Mouse (Mus musculus) gastrocnemius, postnatal 36 days (tissue): ENCODE results near the gene Smco2. TPM values are rescaled to one million over a fixed set of nuclear protein-coding genes. Genes with fewer than 3 reads are reported as not detected.
"Not testable (repeated sequence)": the region's sequence is repeated elsewhere in the genome, so short reads cannot be mapped to it uniquely, and the experiment has no call there.

Experiments
- DNase-seq, 2 experiments: peaks; one replicate each; pipeline ENCODE4 v3.0.0; 2022
- intact Hi-C: fragments of 180-260 bp; cut with DNase I; formaldehyde crosslinking; loops from one replicate; pipeline ENCODE4 v1.15.1; 2025
- total RNA-seq, 2 experiments: library from RNA; stranded (reverse); gene quantifications; 2 replicates each; pipeline ENCODE4 v1.2.3; 2021

Gene Smco2
- total RNA-seq, 2 experiments from 2014 or later: not detected

GRCm38 (mm10) chr6:146852739-146853138 is 2.8 kb downstream of the Smco2 start:
- intact Hi-C loops: no loop called here

DNA sequence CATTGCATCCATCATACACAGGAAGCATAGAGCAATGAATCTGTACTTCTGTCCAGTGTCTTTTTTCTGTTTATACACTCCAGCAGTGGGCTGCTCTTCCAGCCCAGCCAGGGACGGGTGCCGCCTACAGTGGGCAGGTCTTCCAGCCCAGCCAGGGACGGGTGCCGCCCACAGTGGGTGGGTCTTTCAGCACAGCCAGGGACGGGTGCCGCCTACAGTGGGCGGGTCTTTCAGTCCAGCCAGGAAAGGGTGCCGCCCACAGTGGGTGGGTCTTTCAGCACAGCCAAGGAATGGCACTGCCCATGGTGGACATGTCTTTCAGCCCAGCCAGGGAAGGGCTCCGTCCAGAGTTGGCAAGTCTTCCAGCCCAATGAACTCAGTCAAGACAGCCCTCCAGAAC is 5.3 kb downstream of the Smco2 start:
- intact Hi-C loops: no loop called here
- no peak for DNase-seq

More at GRCm38 (mm10) chr6:146852739-146853138, 2.8 kb downstream of the Smco2 start:
- no peak for DNase-seq

DNA sequence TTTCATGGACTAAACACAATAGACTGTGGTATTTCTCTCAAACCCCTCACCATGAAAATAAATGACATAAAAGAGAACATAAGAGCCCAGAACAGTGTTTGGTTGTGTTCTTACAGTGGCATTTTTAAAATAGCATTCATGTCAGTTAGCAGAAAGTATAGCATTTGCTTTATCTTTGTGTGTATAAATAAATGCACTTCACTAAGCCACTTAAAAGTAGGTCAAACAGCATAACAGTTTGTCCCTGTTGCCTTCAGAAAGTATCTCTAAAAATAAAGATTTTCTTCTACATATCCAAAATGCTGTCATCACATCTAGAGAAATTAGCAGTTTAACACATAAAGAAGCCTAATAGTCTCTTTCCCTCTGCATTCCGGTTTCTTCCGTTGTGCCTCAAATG is 7.5 kb downstream of the Smco2 start:
- intact Hi-C loops: no loop called here
- no peak for DNase-seq

GRCm38 (mm10) chr6:146863154-146863553 is 13.2 kb downstream of the Smco2 start:
- no peak for DNase-seq
- intact Hi-C loops: no loop called here

GRCm38 (mm10) chr6:146864370-146864769 is 14.5 kb downstream of the Smco2 start:
- DNase-seq, intact Hi-C loops: not testable (repeated sequence)

GRCm38 (mm10) chr6:146865701-146866100 is 15.8 kb downstream of the Smco2 start:
- no peak for DNase-seq
- intact Hi-C loops: no loop called here

DNA sequence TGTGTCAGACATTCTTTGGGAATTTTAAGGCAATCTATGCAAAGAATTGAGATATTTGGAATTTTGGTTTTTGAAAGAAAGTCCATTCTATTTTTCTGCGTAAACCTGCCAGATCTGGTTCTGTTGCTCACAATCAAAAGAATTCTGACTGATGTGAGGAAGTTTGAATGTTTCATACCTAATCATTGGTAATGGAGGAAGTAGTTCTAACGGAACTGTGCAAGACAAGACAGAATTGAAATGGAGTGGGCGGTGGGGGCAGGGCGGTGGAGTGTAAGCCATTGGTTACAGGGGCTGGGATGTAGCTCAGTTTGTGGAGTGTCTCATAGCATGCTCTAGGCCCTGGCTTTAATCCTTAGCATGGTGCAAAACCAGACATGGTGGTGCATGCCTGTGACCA is 22.1 kb downstream of the Smco2 start:
- no peak for DNase-seq
- intact Hi-C loops: no loop called here

- intact Hi-C loops: no loop called here
- no peak for DNase-seq
Measured at GRCm38 (mm10) chr6:146874415-146874814, 24.5 kb downstream of the Smco2 start.

GRCm38 (mm10) chr6:146876820-146877219 is 26.9 kb downstream of the Smco2 start:
- intact Hi-C loops: no loop called here
- no peak for DNase-seq

DNA sequence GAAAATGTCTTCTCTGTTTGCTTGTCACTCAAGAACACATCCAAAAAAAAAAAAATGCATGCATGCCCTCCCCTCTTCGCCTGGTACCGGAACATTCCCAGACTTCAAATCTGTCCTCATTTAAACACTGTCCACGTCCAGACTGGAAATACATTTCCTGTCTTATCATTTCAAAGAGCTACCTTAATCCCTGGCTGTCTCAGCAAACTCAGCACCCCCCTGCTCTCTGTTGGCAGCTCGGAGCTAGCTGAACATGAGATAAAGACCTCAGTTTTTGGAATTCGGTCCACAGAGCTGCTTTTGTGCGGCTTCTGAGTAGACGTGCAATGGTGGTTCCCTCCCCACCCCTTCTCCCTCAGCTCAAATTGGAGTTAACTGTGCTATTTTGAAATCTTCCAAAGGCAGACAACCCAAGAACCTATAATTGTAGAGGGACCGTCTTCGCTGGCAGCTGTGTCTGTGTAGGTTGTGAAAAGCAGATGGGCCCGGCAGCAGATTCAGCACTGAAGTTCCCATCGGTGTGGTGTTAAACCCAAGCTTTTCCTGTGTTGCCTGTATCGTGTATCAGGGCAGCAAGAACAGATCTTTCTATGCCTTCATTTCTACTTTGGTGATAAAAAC is 27.6 kb downstream of the Smco2 start:
- intact Hi-C loops: no loop called here
- DNase-seq: no peak

DNA sequence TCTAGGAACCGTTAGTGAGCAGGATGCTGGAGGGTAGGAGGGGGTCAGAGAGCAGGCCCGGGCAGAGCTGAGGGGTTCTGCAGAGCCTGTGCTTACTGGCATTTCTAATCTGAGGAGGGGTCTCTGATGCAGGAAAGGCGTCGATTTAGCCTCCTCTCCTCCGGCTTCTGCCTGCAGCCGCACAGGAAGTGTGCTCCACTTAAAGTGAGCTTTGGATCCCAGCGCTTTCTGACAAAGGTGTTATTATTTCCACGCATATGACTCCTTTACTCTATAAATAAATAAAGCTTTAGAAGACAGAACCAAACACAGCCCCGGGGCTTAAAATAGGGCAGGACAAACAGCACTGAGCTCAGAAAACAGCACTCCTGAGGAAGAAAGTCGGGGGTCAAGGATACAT is 29.0 kb downstream of the Smco2 start:
- no peak for DNase-seq
- intact Hi-C loops: no loop called here

GRCm38 (mm10) chr6:146879856-146880255 is 30.0 kb downstream of the Smco2 start:
- no peak for DNase-seq
- intact Hi-C loops: no loop called here

GRCm38 (mm10) chr6:146880296-146880695 is 30.4 kb downstream of the Smco2 start:
- no peak for DNase-seq
- intact Hi-C loops: no loop called here

DNA sequence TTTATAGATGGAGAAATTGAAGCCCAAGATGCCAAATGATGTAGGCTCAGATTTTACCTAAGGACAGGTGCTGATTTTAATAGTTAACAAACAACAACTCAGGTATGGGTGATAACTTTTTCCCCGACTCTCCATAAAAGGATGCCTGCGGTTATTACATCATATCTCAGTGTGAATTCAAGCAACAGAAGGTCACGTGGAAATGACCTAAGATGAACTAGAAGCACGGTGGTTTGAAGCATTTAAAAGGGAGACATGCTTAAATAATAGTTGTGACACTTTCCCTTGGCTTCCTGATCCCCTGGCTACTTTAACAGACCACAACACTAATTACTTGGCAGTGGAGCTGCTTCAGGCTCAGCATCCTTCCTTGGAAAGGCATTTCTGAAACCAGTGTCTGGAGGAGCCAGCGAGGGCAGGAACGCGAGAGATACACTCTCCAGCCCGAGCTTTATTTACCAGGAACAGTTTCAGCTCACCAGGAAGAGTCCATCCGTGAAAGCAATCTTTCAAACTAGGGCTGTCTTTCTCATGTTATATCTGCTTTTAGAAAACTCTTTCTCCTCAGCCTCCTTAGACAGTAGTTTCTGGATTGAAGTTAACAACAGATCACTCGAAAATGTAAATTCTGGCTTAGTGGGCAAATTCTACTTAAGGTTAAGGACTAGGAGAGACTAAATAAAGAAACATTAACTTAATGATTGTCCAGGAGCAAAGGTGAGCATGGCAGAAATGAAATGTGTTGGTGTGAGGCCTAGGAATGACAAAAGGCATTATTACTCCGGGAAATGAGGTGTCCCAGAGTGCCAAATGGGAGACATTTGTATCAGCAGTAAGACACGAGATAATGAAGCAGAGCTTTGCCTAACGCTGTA is 32.2 kb downstream of the Smco2 start:
- intact Hi-C loops: no loop called here
- DNase-seq: no peak

DNA sequence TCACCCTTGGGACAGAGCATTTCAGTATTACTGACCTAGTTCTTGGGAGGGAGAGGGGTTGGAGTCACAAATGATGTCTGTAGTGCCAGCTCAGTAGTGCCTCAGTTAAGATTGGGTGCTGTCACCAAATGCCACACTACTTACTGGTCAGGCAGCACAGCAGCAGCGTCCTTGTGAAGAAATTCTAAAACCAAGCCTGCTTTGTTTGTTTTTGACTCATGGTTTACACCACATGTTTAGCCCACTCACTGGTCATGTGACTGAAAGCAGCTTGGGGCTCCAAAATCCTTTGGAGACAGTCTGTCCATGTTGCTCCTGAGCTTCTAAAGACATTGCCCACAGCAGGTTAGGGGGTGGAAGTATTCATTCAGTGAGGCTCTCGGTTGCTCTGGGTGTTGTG is 33.5 kb downstream of the Smco2 start:
- intact Hi-C loops: no loop called here
- no peak for DNase-seq

DNA sequence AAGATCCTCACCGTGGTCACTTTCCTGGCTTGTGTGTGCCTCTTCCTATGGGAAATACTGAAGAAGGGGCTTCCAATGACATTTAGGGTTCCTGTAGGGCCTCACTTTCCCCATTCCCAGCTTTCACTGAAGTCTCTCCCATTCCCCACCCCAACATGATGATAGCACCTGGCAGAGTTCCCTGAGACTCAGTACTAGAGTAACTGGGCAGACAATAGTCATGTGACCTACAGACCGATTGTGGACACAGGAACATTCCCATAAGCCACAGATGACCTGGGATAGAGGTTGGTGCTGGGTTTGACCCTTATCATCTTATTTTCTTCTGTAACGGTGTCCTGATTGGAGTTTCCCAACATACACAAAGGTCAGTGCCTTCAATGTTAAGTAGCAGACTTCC is 34.3 kb downstream of the Smco2 start:
- intact Hi-C loops: no loop called here
- DNase-seq: no peak

DNA sequence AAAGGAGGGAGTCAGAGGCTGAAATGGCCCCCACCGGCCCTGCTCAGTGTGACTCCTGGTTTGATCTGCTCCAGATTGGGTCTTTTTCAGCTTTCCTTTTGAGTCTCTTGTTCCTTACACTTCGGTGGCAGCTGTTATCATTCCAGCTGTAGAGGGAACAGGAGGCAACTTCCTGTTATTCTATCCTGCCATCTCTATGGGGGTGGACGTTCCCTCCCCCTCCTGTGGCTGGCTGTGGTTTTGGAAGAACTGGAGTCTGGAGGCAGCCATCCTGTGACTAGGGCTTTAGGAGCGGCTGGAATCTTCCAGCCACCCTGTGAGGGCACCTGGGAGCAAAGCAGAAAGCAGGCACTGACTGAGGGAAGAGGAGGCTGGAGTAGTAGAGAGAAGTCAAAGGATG is 34.9 kb downstream of the Smco2 start:
- intact Hi-C loops: loop anchor here (5.0 kb wide), 1 partner anchor 62 kb away; no protein-coding TSS in a partner anchor
- no peak for DNase-seq

DNA sequence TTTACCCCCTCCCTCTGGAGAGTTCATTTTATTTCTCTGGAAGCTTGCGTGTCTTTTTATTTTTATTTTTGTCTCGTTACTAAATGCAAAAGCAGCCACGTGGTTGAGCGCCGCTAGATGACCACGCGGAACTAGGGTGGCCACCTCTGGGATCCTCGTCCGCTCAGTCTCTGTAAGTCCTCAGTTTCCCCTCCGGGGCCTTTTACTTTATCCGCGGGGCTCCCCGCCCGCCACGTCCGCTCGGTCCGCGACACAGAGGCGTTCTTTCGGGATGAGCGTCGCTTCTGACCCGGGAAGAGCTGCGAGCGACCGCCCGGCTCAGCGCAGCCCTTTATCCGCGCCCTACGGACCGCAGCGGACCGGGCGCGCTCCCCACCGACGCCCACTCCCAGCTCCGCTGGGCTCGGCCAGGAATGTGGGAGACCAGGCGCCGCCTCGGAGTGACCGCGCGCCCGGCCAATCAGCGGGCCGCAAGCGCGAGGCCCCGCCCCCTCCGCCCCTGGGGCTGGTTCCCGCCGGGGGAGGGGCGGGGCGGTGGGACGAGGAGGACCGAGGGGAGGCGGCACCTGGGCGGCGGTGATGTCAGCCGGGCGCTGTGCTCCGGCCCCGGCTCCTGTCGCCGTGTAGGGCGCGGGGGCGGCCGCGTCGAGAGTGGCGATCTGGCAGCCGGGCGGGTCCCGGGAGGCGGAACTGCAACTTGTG is 38.2 kb downstream of the Smco2 start, which contains the start of gene Ppfibp1:
Ppfibp1 (plus strand) TSS at position 530 of the 702 bp plus-strand sequence.
- peak; percentile 95 for DNase-seq
- intact Hi-C loops: loop anchor here (5.0 kb wide), 1 partner anchor 59 kb away; no protein-coding TSS in a partner anchor

DNA sequence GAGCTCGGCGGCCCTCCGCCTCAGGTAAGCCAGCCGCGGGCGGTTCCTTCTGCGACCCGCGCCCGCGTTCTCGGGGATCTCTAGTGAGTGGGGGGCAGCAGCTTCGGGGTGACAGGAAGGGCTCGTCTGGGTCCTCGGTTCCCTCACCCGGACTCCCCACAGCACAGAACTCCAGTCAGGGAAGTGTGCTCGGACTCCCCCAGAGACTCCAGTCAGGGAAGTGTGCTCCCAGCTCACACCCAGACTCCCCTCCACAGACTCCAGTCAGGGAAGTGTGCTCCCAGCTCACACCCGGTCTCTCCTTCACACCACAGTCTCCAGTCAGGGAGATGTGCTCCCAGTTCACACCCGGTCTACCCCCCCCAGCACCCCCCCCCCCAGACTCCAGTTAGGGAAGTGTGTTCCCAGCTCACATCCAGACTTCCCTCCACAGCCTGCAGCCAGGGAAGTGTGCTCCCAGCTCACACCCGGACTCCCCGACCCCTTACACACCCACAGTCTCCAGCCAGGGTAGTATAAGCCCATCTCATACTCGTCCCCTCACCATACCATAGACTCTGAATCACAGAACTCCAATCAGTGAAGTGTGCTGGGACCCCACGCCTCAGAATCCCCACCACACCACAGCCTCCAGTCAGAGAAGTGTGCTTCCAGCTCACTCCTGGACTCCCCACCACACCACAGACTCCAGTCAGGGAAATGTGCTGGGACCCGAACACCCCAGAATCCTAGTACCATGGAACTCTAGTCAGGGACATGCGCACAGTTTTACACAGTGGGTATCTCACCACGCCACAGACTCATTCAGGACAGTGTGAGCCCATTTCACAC is 39.0 kb downstream of the Smco2 start:
- DNase-seq: no peak
- intact Hi-C loops: loop anchor here (5.0 kb wide), 1 partner anchor 58 kb away; no protein-coding TSS in a partner anchor

- intact Hi-C loops: no loop called here
- no peak for DNase-seq
Measured at GRCm38 (mm10) chr6:146890215-146890614, 40.3 kb downstream of the Smco2 start.
